Mouse (Mus musculus): Measurements from ENCODE around the gene Dpf2.

DNA sequence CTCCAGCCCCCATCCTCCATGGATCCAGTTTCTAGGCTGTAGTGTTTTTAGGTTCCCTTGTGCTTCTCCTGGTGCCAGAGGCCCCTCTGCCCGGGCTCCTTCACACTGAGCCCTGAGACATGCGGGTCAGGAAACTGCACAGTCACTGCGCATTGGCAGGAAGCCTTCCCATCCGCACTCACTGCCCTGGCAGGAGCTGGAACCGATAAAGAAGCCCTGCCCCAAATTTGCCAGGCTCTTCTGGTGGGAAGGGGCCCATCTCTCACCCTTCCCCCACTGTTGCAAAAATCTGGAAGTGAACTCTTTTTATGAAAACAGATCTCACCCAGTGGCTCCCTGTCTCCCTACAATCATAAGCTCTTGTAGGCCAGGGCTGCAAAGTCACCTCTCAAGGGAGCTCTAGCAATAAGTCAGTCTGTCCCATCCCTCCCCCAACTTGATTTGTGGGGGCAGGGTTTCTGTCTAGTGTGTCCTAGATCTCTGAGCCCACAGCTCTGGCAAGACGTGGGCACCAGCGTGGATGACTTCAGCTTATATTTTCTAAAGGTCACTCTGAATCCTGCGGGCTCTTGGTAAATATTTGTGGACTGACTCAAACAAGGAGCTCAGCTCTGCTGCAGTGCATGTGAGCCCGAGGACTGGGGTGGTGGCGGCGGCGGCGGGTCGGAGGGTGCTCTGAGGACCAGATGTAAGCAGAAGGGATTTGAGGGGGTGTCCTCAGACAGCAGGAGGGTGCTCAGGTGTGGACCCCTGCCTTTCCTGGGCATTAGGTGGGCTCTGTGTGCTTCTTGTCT, 64.6 kb downstream of the Dpf2 start:
- TF ChIP-seq CTCF (IDR thresholded peaks at IDR 0.05; ENCODE audit: borderline replicate concordance, control insufficient read depth, extremely low read depth, insufficient read depth, low read length, poor library complexity): no peak
- no peak for TF ChIP-seq POLR2A (IDR thresholded peaks at IDR 0.05; ENCODE audit: control insufficient read depth, extremely low read depth, insufficient read depth, low read length, poor library complexity)
